Mouse (Mus musculus) midbrain, embryonic 10.5 days (tissue): Measurements from ENCODE around the gene Polr1d. TPM values are rescaled to one million over a fixed set of nuclear protein-coding genes. Genes with fewer than 3 reads are reported as not detected.

Experiments used
- DNase-seq: peaks from one replicate; pipeline ENCODE4 v3.0.0-alpha.2; 2017; ENCODE audit warnings: low spot score
- H3K27ac ChIP-seq: fragments of 300-500 bp; sonication (generic); replicated peaks from 2 replicates; pipeline ENCODE4 v1.5.1; 2016; ENCODE audit warnings: mild to moderate bottlenecking
- H3K27me3 ChIP-seq: fragments of 300-500 bp; sonication (generic); 2 replicates; pipeline ENCODE4 v1.6.1; 2016; ENCODE audit warnings: low read depth, mild to moderate bottlenecking; ENCODE audit not compliant: poor library complexity, severe bottlenecking
- H3K36me3 ChIP-seq: fragments of 300-500 bp; sonication (generic); 2 replicates; pipeline ENCODE4 v1.6.1; 2016; ENCODE audit warnings: mild to moderate bottlenecking, moderate library complexity
- H3K4me1 ChIP-seq: fragments of 300-500 bp; sonication (generic); 2 replicates; pipeline ENCODE4 v1.6.1; 2016
- H3K4me3 ChIP-seq: fragments of 300-500 bp; sonication (generic); 2 replicates; pipeline ENCODE4 v1.5.1; 2016; ENCODE audit warnings: mild to moderate bottlenecking, moderate library complexity
- H3K9me3 ChIP-seq: fragments of 300-500 bp; sonication (generic); replicated peaks from 2 replicates; pipeline ENCODE4 v1.6.1; 2016; ENCODE audit warnings: mild to moderate bottlenecking
- WGBS: fragments of 180-500 bp; shearing (Covaris S2); methylation state at CpG from one replicate; pipeline ENCODE4 v1.1.7; 2016; 5-methylcytosine and 5-hydroxymethylcytosine counted together
- polyA plus RNA-seq: library from polyadenylated mRNA; unstranded; fragments of >200 nt; fragmentation: Nextera tagmentation; extraction: Ambion mirVana; gene quantifications from 2 replicates; pipeline ENCODE4 v1.2.1, GENCODE M21; 2016

The Polr1d gene
- polyA plus RNA-seq, 1 experiment from 2014 or later: 130 TPM

DNA sequence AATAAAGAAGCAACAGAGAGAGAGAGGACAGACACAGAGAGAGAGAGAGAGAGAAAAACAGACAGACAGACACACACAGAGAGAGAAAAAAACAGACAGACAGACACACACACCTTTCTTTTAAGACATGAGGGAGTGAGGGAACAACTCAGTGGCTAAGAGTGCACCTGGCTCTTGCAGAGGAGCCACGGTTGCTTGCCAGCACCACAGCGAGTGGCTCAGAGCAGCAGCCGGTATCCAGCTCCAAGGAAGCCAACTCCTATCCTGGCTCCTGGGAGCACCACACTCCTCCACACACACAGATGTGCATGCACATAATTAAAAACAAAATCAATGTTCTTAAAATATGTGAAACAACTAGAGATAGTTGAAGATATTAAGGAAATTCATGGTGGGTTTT lies 30.4 kb downstream of the Polr1d start:
- Histone ChIP-seq H3K36me3 (peaks cover 91% of the 10 kb centered on the region), H3K4me1 (no peaks in the 10 kb centered on the region), H3K4me3 (no peak overlapping the region), H3K27me3 (no peaks in the 10 kb centered on the region), H3K9me3 (peaks cover 10% of the 10 kb centered on the region; the same call in 1 of the 2 replicates), H3K27ac (no peak overlapping the region)
- 94% methylated on average over 3 of the region's 3 CpGs for WGBS
- no peak for DNase-seq

DNA sequence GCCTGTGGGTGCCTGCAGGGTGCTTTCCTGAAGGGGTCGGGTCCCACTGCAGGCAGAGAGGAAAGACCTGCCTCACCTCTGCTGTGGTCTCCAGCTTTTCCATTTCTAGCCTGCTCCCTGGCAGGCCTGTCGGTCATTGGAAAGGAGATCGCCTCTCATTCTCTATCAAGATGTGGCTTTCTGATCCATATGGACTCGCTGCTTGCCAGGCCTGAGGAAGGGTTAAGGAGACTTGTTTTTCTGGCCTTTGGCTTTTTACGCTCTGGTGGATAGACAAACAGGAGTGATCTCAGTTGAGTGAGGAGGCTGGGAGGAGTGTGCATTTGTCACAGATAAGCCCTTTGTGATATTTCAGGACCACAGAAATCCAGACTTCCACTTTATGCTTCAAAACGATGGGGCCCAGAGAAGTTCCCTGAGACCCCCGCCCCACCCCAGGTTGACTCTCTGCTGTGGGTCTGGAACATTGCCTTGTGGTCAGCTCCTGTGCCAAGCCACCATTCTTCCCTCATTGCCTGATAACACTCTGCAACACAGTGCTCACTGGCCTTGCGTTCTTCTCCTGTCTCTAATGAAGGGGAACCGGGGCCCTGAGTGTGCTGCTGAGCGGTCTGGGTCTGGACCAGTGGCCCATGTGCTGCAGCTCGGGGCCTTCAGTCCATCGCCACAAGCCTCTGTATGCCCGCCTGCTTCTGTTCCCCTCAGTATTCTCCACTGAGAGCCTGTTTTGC lies 32.2 kb downstream of the Polr1d start:
- Histone ChIP-seq H3K27ac (no peak overlapping the region), H3K9me3 (peaks cover 21% of the 10 kb centered on the region), H3K36me3 (peaks cover 90% of the 10 kb centered on the region), H3K4me3 (no peak overlapping the region), H3K4me1 (no peaks in the 10 kb centered on the region), H3K27me3 (no peaks in the 10 kb centered on the region)
- WGBS: 89% methylated on average over 13 of the region's 13 CpGs
- no peak for DNase-seq

DNA sequence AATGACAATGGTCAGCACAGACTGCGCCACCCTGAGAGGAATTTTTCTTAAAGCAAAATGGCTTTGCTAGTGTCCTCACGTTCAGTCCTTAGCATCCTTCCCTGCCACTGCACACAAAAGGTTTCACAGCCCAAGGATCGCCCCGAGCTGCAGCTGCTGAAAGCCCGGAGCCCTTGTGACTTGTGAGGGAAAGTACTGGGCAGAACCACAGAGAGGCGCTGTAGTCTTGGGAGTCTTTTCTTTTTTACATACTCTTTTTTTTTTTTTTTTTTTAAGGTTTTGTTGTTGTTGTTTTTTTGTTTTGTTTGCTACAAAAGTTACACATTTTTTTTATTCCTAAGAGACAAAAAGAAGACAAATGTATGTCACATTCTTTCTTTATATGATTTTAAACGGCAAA lies 37.9 kb downstream of the Polr1d start:
- no peak for DNase-seq
- 81% methylated on average over 7 of the region's 7 CpGs for WGBS
- Histone ChIP-seq H3K4me3 (no peak overlapping the region), H3K9me3 (peaks cover 29% of the 10 kb centered on the region), H3K36me3 (peaks cover 39% of the 10 kb centered on the region), H3K4me1 (peaks cover 5% of the 10 kb centered on the region), H3K27ac (no peak overlapping the region), H3K27me3 (no peaks in the 10 kb centered on the region)

DNA sequence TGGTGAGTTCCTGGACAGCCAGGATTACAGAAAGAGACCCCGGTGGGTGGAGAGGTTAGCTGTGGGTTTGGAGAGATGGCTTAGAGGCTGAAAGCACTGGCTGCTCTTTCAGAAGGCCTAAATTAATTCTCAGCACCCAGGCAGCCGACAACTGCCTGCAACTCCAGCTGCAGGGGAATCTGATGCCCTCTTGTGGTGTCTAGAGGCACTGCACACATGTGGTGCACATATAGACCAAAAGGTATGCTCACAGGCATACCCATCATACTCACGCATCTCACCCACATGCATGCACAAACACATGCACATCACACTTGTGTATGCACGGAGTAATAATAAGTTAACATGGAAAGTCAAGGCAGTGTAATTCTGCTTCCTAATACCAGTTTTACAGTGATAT lies 38.8 kb downstream of the Polr1d start:
- no peak for DNase-seq
- peaks cover 5% of the 10 kb centered on the region for H3K4me1 ChIP-seq
- H3K27ac ChIP-seq: no peak overlapping the region
- peaks cover 29% of the 10 kb centered on the region for H3K9me3 ChIP-seq
- 91% methylated on average over 4 of the region's 4 CpGs for WGBS
- no peaks in the 10 kb centered on the region for H3K27me3 ChIP-seq
- H3K36me3 ChIP-seq: peaks cover 31% of the 10 kb centered on the region
- no peak overlapping the region for H3K4me3 ChIP-seq

DNA sequence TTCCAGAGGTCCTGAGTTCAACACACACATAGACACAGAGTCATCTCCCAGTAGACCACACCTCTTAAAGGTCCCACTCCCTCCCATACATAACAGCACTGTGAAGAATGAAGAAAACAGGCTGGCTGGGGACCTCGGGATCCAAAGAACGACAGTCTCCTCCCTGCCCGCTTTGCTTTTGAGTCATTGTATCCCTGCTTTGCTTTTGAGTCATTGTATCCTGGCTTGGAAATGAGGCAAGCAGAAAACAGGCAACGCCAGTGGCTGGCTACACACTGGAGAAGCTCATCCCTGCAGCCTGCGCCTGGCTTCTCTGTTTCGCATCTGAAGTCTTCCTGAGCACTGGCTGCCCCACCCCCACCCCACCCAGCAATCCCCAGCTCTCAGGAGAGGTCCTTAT lies 40.2 kb downstream of the Polr1d start:
- no peak overlapping the region for H3K4me3 ChIP-seq
- 23% methylated on average over 6 of the region's 6 CpGs for WGBS
- no peaks in the 10 kb centered on the region for H3K27me3 ChIP-seq
- peaks cover 21% of the 10 kb centered on the region for H3K36me3 ChIP-seq
- H3K4me1 ChIP-seq: peaks cover 5% of the 10 kb centered on the region
- peaks cover 25% of the 10 kb centered on the region for H3K9me3 ChIP-seq
- no peak overlapping the region for H3K27ac ChIP-seq
- no peak for DNase-seq

DNA sequence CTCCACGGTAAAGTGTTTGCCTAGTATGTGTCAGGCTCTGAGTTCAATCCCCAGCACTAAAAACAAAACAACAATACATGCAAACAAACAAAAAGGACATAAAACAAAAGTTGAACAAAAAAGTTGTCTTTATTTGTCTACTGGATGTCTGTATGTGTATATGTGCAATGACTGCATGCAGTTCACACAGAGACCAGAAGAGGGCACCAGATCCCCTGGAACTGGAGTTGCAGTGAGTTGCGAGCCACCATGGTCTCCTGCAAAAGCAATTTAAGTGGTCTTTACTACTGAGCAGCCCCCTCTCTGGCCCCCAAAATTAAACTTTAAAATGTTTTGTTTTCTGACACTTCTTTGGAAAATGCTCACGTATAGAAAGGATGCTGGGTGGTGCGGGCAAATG lies 44.3 kb downstream of the Polr1d start:
- H3K4me3 ChIP-seq: no peak overlapping the region
- H3K36me3 ChIP-seq: no peaks in the 10 kb centered on the region
- H3K27ac ChIP-seq: no peak overlapping the region
- no peak for DNase-seq
- 0 out of 2 replicates have a peak, but pooled peaks cover 4% of the 10 kb centered on the region for H3K9me3 ChIP-seq
- peaks cover 15% of the 10 kb centered on the region for H3K4me1 ChIP-seq
- WGBS: 95% methylated on average over 4 of the region's 4 CpGs
- peaks cover 24% of the 10 kb centered on the region for H3K27me3 ChIP-seq

DNA sequence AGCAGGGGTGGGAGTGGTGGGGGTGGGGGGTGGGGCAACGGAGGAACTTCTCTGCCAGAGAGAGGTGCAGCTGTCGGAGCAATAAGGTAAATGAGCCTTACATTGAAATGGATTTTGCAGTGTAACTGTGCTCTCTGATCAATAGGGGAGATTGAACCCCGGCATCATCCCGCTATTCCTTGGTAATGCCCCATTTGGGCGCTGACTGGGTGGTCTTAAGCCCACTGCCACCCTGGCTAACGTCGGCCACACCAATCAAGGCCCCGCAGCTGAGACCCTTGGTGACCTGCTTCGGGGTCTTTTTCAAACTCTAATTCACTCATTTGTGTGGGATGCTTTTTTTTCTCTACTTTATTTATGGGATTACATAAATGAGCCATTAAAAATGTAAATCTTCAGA lies 47.9 kb downstream of the Polr1d start:
- no peak for DNase-seq
- no peaks in the 10 kb centered on the region for H3K36me3 ChIP-seq
- no peak overlapping the region for H3K4me3 ChIP-seq
- 66% methylated on average over 9 of the region's 9 CpGs for WGBS
- 0 out of 2 replicates have a peak, but pooled peaks cover 10% of the 10 kb centered on the region for H3K9me3 ChIP-seq
- peaks cover 44% of the 10 kb centered on the region for H3K27me3 ChIP-seq
- H3K4me1 ChIP-seq: peaks cover 11% of the 10 kb centered on the region
- no peak overlapping the region for H3K27ac ChIP-seq

DNA sequence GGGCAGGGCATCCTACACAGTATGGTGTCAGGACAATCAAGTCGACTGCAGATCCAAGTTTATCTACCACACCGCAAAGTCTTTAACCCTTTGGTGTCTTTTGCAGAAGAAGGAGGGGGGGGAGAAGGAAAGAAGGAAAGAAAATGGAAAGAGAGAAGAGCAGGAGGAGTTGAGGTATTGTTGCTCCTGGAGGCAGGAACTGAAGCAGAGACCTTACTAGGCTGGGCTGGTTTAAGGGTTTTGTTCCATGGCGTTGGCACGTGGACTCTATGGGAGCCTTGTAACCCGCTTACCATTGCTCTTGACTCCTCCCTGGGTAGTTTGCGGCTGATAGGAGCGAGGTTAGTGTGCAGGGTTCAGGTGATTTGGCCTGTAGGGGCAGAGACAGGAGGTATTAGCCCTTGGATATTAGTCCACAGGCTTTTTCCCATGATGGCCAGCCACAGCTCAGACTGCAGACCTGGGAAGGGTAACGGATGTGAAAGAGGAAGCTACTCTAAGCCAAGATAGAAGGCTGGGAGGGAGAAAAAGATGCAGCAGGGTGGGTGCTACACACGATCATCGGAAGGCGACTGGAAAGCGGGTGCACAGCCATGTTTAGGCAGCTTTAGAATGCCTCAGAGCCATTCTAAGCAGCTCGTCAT lies 48.8 kb downstream of the Polr1d start:
- H3K4me3 ChIP-seq: no peak overlapping the region
- 0 out of 2 replicates have a peak, but pooled peaks cover 10% of the 10 kb centered on the region for H3K9me3 ChIP-seq
- H3K4me1 ChIP-seq: peaks cover 11% of the 10 kb centered on the region
- H3K27ac ChIP-seq: no peak overlapping the region
- no peaks in the 10 kb centered on the region for H3K36me3 ChIP-seq
- WGBS: 90% methylated on average over 13 of the region's 13 CpGs
- no peak for DNase-seq
- H3K27me3 ChIP-seq: peaks cover 51% of the 10 kb centered on the region

DNA sequence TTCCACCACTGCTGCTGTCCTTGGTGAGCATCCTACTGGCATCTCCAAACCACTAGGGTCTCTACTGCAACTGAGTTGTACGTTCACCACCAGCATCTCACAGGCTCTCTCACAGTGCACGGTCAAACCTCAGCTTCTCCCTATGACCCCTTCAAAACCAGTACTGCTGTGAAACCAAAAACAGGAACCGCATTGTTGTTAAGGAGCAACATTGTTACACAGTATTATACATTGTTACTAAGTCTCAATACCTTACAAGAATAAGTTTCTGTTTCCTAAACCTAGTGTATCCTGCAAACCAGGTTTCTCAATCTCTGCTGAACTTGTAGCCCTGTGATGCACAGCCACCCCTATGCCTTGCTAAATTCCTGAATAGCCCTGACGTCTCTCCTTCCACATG lies 51.0 kb downstream of the Polr1d start:
- 87% methylated on average over 4 of the region's 4 CpGs for WGBS
- Histone ChIP-seq H3K4me1 (peaks cover 11% of the 10 kb centered on the region), H3K9me3 (0 out of 2 replicates have a peak, but pooled peaks cover 6% of the 10 kb centered on the region), H3K36me3 (no peaks in the 10 kb centered on the region), H3K27ac (no peak overlapping the region), H3K27me3 (peaks cover 68% of the 10 kb centered on the region), H3K4me3 (no peak overlapping the region)
- DNase-seq: no peak

DNA sequence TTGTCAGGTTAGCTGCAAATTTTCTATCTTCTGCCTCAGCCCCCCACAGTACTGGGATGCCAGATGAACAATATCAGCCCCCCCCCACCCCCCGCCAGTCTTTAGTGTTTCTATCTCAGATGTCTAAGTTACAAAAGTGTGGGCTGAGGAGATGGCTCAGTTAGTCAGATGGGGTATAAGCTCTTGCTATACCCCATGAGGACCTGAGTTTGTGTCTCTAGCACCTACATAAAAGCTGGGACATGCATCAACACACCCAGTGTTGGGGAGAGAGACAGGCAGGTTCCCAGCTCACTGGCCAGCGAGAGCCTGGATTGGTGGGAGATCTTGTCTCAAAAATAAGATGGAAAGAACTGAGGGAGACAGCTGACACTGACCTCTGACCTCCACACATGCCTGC lies 52.6 kb downstream of the Polr1d start:
- no peak overlapping the region for H3K4me3 ChIP-seq
- no peaks in the 10 kb centered on the region for H3K36me3 ChIP-seq
- WGBS: 84% methylated on average over 2 of the region's 2 CpGs
- H3K9me3 ChIP-seq: peaks cover 11% of the 10 kb centered on the region; the same call in 1 of the 2 replicates
- H3K4me1 ChIP-seq: peaks cover 20% of the 10 kb centered on the region
- H3K27me3 ChIP-seq: peaks cover 68% of the 10 kb centered on the region
- H3K27ac ChIP-seq: no peak overlapping the region
- no peak for DNase-seq

DNA sequence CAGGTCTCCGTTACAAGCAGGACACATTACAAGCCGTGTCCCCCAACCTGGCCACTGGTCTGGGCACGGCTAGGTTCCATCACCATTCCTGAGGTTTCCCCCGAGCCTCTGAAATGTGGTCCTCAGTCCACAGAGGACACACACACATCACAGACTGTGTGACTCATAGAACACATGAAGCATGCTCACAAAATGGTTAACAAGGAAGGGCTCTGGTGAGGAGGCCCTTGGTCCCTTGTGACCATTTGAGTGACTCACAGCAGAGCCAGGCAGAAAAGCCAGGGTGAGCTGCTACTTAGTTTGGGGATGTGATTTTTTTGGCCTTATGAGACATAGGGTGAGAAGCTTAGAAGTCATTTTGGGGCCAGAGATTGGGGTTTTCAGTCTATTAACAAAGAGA lies 55.1 kb downstream of the Polr1d start:
- H3K27me3 ChIP-seq: peaks cover 88% of the 10 kb centered on the region
- H3K4me1 ChIP-seq: peaks cover 35% of the 10 kb centered on the region
- no peak for DNase-seq
- H3K9me3 ChIP-seq: peaks cover 5% of the 10 kb centered on the region; the same call in 1 of the 2 replicates
- H3K36me3 ChIP-seq: no peaks in the 10 kb centered on the region
- 88% methylated on average over 4 of the region's 4 CpGs for WGBS
- no peak overlapping the region for H3K4me3 ChIP-seq
- no peak overlapping the region for H3K27ac ChIP-seq

DNA sequence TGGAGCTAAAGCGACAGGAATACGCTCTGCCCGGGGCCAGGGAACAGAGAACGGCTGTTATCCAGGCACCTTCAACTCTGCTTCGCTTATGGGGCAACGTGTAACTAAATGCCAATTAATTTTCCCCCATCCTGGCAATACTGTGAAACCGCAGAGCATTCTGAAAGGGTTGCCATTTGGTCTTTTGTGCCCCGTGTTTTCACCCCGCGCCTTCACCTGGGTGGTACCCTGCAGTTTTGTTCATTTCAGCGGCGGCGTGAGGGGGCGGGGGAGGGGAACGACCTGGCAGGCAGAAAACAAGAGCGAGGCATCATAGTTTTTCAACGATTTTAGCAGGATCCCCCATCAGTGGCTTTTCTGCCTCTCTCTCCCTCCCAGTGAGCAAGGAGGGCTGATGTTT lies 56.8 kb downstream of the Polr1d start:
- Histone ChIP-seq H3K27me3 (peaks cover 96% of the 10 kb centered on the region), H3K9me3 (peaks cover 5% of the 10 kb centered on the region; the same call in 1 of the 2 replicates), H3K4me1 (peaks cover 35% of the 10 kb centered on the region), H3K36me3 (no peaks in the 10 kb centered on the region), H3K4me3 (peak overlapping the region; percentile 24; the same call in 1 of the 2 replicates), H3K27ac (peak overlapping the region; percentile 52; the same call in 1 of the 2 replicates)
- DNase-seq: peak; percentile 30
- WGBS: 15% methylated on average over 17 of the region's 17 CpGs
